Mouse (Mus musculus): ENCODE results near the gene C2cd2. TPM values are rescaled to one million over a fixed set of nuclear protein-coding genes. Genes with fewer than 3 reads are reported as not detected.

Gene C2cd2
- total RNA-seq, 2 experiments from 2014 or later, result 10.0 to 21.9 TPM

- ATAC-seq (replicated peaks; ENCODE audit: low FRiP score, low TSS enrichment, poor library complexity, severe bottlenecking), result no peak
Observed at GRCm38 (mm10) chr16:97952371-97952770, 10.0 kb downstream of the C2cd2 start.

GRCm38 (mm10) chr16:97950061-97950460 lies 12.3 kb downstream of the C2cd2 start:
- ATAC-seq (replicated peaks; ENCODE audit: low FRiP score, low TSS enrichment, poor library complexity, severe bottlenecking), result no peak

- ATAC-seq (replicated peaks; ENCODE audit: low FRiP score, low TSS enrichment, poor library complexity, severe bottlenecking), result no peak; the same call in 1 of the 2 replicates
Observed at GRCm38 (mm10) chr16:97948836-97949235, 13.6 kb downstream of the C2cd2 start.

GRCm38 (mm10) chr16:97946993-97947392 lies 15.4 kb downstream of the C2cd2 start:
- ATAC-seq (replicated peaks; ENCODE audit: low FRiP score, low TSS enrichment, poor library complexity, severe bottlenecking), result peak; percentile 63; the same call in 1 of the 2 replicates

- no peak for ATAC-seq (replicated peaks; ENCODE audit: low FRiP score, low TSS enrichment, poor library complexity, severe bottlenecking)
Observed at GRCm38 (mm10) chr16:97941844-97942243, 20.6 kb downstream of the C2cd2 start.

GRCm38 (mm10) chr16:97940471-97940973 lies 21.9 kb downstream of the C2cd2 start:
- 0 out of 2 replicates have a peak, but pooled peaks have one; percentile 54 for ATAC-seq (replicated peaks; ENCODE audit: low FRiP score, low TSS enrichment, poor library complexity, severe bottlenecking)

GRCm38 (mm10) chr16:97935815-97936214 lies 26.6 kb downstream of the C2cd2 start:
- no peak for ATAC-seq (replicated peaks; ENCODE audit: low FRiP score, low TSS enrichment, poor library complexity, severe bottlenecking)

- no peak for ATAC-seq (replicated peaks; ENCODE audit: low FRiP score, low TSS enrichment, poor library complexity, severe bottlenecking)
Observed at GRCm38 (mm10) chr16:97930231-97930630, 32.2 kb downstream of the C2cd2 start.

GRCm38 (mm10) chr16:97929520-97929919 lies 32.9 kb downstream of the C2cd2 start:
- ATAC-seq (replicated peaks; ENCODE audit: low FRiP score, low TSS enrichment, poor library complexity, severe bottlenecking), result no peak

- no peak for ATAC-seq (replicated peaks; ENCODE audit: low FRiP score, low TSS enrichment, poor library complexity, severe bottlenecking)
Observed at GRCm38 (mm10) chr16:97927331-97927938, 35.0 kb downstream of the C2cd2 start.

- no peak for ATAC-seq (replicated peaks; ENCODE audit: low FRiP score, low TSS enrichment, poor library complexity, severe bottlenecking)
Observed at GRCm38 (mm10) chr16:97926381-97926780, 36.0 kb downstream of the C2cd2 start.

- no peak for ATAC-seq (replicated peaks; ENCODE audit: low FRiP score, low TSS enrichment, poor library complexity, severe bottlenecking)
Observed at GRCm38 (mm10) chr16:97925760-97926159, 36.6 kb downstream of the C2cd2 start.

GRCm38 (mm10) chr16:97923700-97924099 lies 38.7 kb downstream of the C2cd2 start:
- ATAC-seq (replicated peaks; ENCODE audit: low FRiP score, low TSS enrichment, poor library complexity, severe bottlenecking), result no peak

GRCm38 (mm10) chr16:97922779-97923126 lies 39.6 kb downstream of the C2cd2 start:
- ATAC-seq (replicated peaks; ENCODE audit: low FRiP score, low TSS enrichment, poor library complexity, severe bottlenecking), result no peak; the same call in 1 of the 2 replicates

- peak; percentile 92 for ATAC-seq (replicated peaks; ENCODE audit: low FRiP score, low TSS enrichment, poor library complexity, severe bottlenecking)
Observed at GRCm38 (mm10) chr16:97921961-97922778, 40.2 kb downstream of the C2cd2 start.

GRCm38 (mm10) chr16:97920621-97921020 lies 41.8 kb downstream of the C2cd2 start:
- ATAC-seq (replicated peaks; ENCODE audit: low FRiP score, low TSS enrichment, poor library complexity, severe bottlenecking), result 0 out of 2 replicates have a peak, but pooled peaks have one; percentile 6

GRCm38 (mm10) chr16:97919793-97920192 lies 42.6 kb downstream of the C2cd2 start:
- ATAC-seq (replicated peaks; ENCODE audit: low FRiP score, low TSS enrichment, poor library complexity, severe bottlenecking), result no peak; the same call in 1 of the 2 replicates

- no peak for ATAC-seq (replicated peaks; ENCODE audit: low FRiP score, low TSS enrichment, poor library complexity, severe bottlenecking)
Observed at GRCm38 (mm10) chr16:97912873-97913272, 49.5 kb downstream of the C2cd2 start.

- ATAC-seq (replicated peaks; ENCODE audit: low FRiP score, low TSS enrichment, poor library complexity, severe bottlenecking), result peak; percentile 41
Observed at GRCm38 (mm10) chr16:97909356-97909755, 53.0 kb downstream of the C2cd2 start.

GRCm38 (mm10) chr16:97907496-97907895 lies 54.9 kb downstream of the C2cd2 start:
- peak; percentile 94 for ATAC-seq (replicated peaks; ENCODE audit: low FRiP score, low TSS enrichment, poor library complexity, severe bottlenecking)

- ATAC-seq (replicated peaks; ENCODE audit: low FRiP score, low TSS enrichment, poor library complexity, severe bottlenecking), result no peak
Observed at GRCm38 (mm10) chr16:97906337-97906736, 56.1 kb downstream of the C2cd2 start.
